Mouse (Mus musculus) ES-E14 (cell line): Measurements from ENCODE around the gene Edil3.

Experiments
- HCFC1 ChIP-seq: IDR thresholded peaks from 2 replicates; pipeline ENCODE4 v1.6.1; 2012; ENCODE audit warnings: low read length, inconsistent platforms, borderline replicate concordance; ENCODE audit not compliant: insufficient read depth
- MAFK ChIP-seq: IDR thresholded peaks from 2 replicates; pipeline ENCODE4 v1.6.1; 2014; ENCODE audit warnings: mild to moderate bottlenecking, low read depth, low read length, inconsistent platforms; ENCODE audit not compliant: insufficient read depth
- ZNF384 ChIP-seq: IDR thresholded peaks from 2 replicates; pipeline ENCODE4 v1.6.1; 2012; ENCODE audit warnings: low read depth, low read length, inconsistent platforms

- TF ChIP-seq MAFK = no peak
- no peak for TF ChIP-seq ZNF384
- no peak for TF ChIP-seq HCFC1
These were observed 346.7 kb downstream of the Edil3 start for GRCm38 (mm10) chr13:89167960-89168359.
